Mouse (Mus musculus) megakaryocyte, adult 5-6 weeks (primary cell): ENCODE measurements around the gene Atf5. TPM values are rescaled to one million over a fixed set of nuclear protein-coding genes. Genes with fewer than 3 reads are reported as not detected.

Source experiments
- ATAC-seq: 2 replicates; pipeline ENCODE4 v1.8.0; 2016; ENCODE audit warnings: mild to moderate bottlenecking, inconsistent platforms; ENCODE audit not compliant: poor library complexity, severe bottlenecking
- total RNA-seq, 2 experiments: library from RNA; stranded (forward) in 1 of 2; stranded (reverse) in 1 of 2; fragments of 153-499, 151-499 nt in 1 of 2; fragments of 221-1000, 200-1000 nt in 1 of 2; gene quantifications; 2 replicates each; pipeline versions ENCODE4 v1.2.3 to v1.2.4; 2015 to 2017

Gene Atf5
- total RNA-seq, 2 experiments from 2014 or later = 1.9 to 2.6 TPM

GRCm38 (mm10) chr7:44823409-44823808, 7.0 kb upstream of the Atf5 start:
- no peak for ATAC-seq

GRCm38 (mm10) chr7:44821666-44822448, 5.4 kb upstream of the Atf5 start:
- ATAC-seq = no peak

- no peak for ATAC-seq
Observed at GRCm38 (mm10) chr7:44820525-44820924, 4.1 kb upstream of the Atf5 start.

- no peak for ATAC-seq
Observed at GRCm38 (mm10) chr7:44819863-44820262, 3.4 kb upstream of the Atf5 start.

GRCm38 (mm10) chr7:44819391-44819790, 2.9 kb upstream of the Atf5 start:
- no peak for ATAC-seq

- ATAC-seq = no peak
Observed at GRCm38 (mm10) chr7:44818751-44819235, 2.3 kb upstream of the Atf5 start.

GRCm38 (mm10) chr7:44818164-44818563, 1.7 kb upstream of the Atf5 start:
- no peak for ATAC-seq

- no peak for ATAC-seq
Observed at GRCm38 (mm10) chr7:44817441-44817840, 983 bp upstream of the Atf5 start.

- ATAC-seq = peak; percentile 92
Observed at GRCm38 (mm10) chr7:44815721-44816469, 563 bp downstream of the Atf5 start, which contains the start of the genes Nup62 and Il4i1. Gene Nup62 (plus strand): TSS chr7:44816088. Gene Il4i1 (plus strand): TSS chr7:44816387.

GRCm38 (mm10) chr7:44814952-44815553, 1.4 kb downstream of the Atf5 start:
- ATAC-seq = no peak

- ATAC-seq = no peak
Observed at GRCm38 (mm10) chr7:44814423-44814822, 2.0 kb downstream of the Atf5 start.

- no peak for ATAC-seq
Observed at GRCm38 (mm10) chr7:44813985-44814384, 2.5 kb downstream of the Atf5 start.

GRCm38 (mm10) chr7:44812651-44813325, 3.7 kb downstream of the Atf5 start:
- ATAC-seq = no peak

GRCm38 (mm10) chr7:44810819-44811557, 5.5 kb downstream of the Atf5 start:
- no peak for ATAC-seq

GRCm38 (mm10) chr7:44810365-44810764, 6.1 kb downstream of the Atf5 start:
- no peak for ATAC-seq

- ATAC-seq = no peak
Observed at GRCm38 (mm10) chr7:44809466-44809865, 7.0 kb downstream of the Atf5 start.

- no peak for ATAC-seq
Observed at GRCm38 (mm10) chr7:44808927-44809326, 7.5 kb downstream of the Atf5 start.

- no peak for ATAC-seq
Observed at GRCm38 (mm10) chr7:44792781-44793180, 23.7 kb downstream of the Atf5 start.

GRCm38 (mm10) chr7:44790066-44790465, 26.4 kb downstream of the Atf5 start:
- ATAC-seq = no peak

- no peak for ATAC-seq
Observed at GRCm38 (mm10) chr7:44789531-44789930, 26.9 kb downstream of the Atf5 start.
